Mouse (Mus musculus) intestine, postnatal 0 days (tissue): ENCODE measurements at regions not wholly inside any gene's neighbourhood (a gene's known extent, or its start where the extent isn't known, plus 50 kb on each side); places are given as distances from the start of the nearest gene placed in this dataset.

Experiments used
- ATAC-seq: fragments of 200-750 bp; cut with Nextera tagmentation; 2 replicates; pipeline ENCODE4 v1.8.0; 2017; ENCODE audit warnings: mild to moderate bottlenecking, moderate TSS enrichment, moderate library complexity
- H3K27ac ChIP-seq: fragments of 300-500 bp; sonication (generic); 2 replicates; pipeline ENCODE4 v1.5.1; 2014; ENCODE audit warnings: mild to moderate bottlenecking, low read depth, low read length, moderate library complexity
- H3K27me3 ChIP-seq: fragments of 300-500 bp; sonication (generic); replicated peaks from 2 replicates; pipeline ENCODE4 v1.6.1; 2014; ENCODE audit warnings: low read length, mixed read lengths; ENCODE audit not compliant: control insufficient read depth, insufficient read depth
- H3K36me3 ChIP-seq: fragments of 300-500 bp; sonication (generic); 2 replicates; pipeline ENCODE4 v1.6.1; 2014; ENCODE audit warnings: mild to moderate bottlenecking, moderate library complexity; ENCODE audit not compliant: control insufficient read depth, insufficient read depth
- H3K4me1 ChIP-seq: fragments of 300-500 bp; sonication (generic); replicated peaks from 2 replicates; pipeline ENCODE4 v1.6.1; 2014; ENCODE audit warnings: antibody characterized with exemption, low read length, mixed read lengths; ENCODE audit not compliant: control insufficient read depth, insufficient read depth
- H3K4me2 ChIP-seq: fragments of 300-500 bp; sonication (generic); replicated peaks from 2 replicates; pipeline ENCODE4 v1.6.1; 2014; ENCODE audit warnings: low read depth, mild to moderate bottlenecking, moderate library complexity
- H3K4me3 ChIP-seq: fragments of 300-500 bp; sonication (generic); 2 replicates; pipeline ENCODE4 v1.5.1; 2014; ENCODE audit warnings: low read depth, low read length
- H3K9ac ChIP-seq: fragments of 300-500 bp; sonication (generic); 2 replicates; pipeline ENCODE4 v1.6.1; 2014; ENCODE audit warnings: mild to moderate bottlenecking, low read depth, low read length
- H3K9me3 ChIP-seq: fragments of 300-500 bp; sonication (generic); 2 replicates; pipeline ENCODE4 v1.6.1; 2016; ENCODE audit warnings: mixed run types; ENCODE audit not compliant: control insufficient read depth
- CTCF ChIP-seq: sonication (generic); IDR thresholded peaks from 2 replicates; pipeline ENCODE4 v1.5.1; 2016; ENCODE audit warnings: low read depth, mild to moderate bottlenecking, control low read depth, antibody characterized with exemption, moderate library complexity
- WGBS: fragments of 180-500 bp; shearing (Covaris S2); extraction: QIAGEN DNeasy Blood & Tissue Kit; methylation state at CpG from one replicate; pipeline ENCODE4 v1.1.7; 2014; 5-methylcytosine and 5-hydroxymethylcytosine counted together

DNA sequence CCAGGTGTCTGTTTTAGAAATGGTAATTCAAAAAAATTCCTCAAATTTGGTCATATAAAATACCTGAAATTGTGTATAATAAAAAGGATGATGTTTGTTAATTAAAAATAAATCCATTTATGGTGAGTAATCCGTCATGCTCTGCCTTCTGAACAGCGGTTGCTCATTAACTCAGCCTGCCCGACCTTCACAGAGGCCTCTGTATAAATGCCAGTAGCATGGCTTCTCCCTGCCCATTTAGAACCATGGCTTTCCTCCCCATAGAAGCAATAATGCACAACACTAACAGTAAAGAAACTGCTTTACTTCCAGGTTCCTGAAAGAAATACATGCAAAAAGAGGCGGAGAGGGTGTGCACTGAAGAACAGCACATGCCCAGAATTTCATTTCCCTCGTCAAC is 113.5 kb upstream of the Bank1 start:
- Histone ChIP-seq H3K36me3 (no peaks in the 10 kb centered on the region), H3K4me2 (no peak overlapping the region), H3K4me3 (no peak overlapping the region), H3K27me3 (no peaks in the 10 kb centered on the region), H3K27ac (no peak overlapping the region), H3K4me1 (no peaks in the 10 kb centered on the region), H3K9ac (no peak overlapping the region), H3K9me3 (no peaks in the 10 kb centered on the region)
- 47% methylated on average over 5 of the region's 5 CpGs for WGBS
- no peak for ATAC-seq
- no peak for TF ChIP-seq CTCF

DNA sequence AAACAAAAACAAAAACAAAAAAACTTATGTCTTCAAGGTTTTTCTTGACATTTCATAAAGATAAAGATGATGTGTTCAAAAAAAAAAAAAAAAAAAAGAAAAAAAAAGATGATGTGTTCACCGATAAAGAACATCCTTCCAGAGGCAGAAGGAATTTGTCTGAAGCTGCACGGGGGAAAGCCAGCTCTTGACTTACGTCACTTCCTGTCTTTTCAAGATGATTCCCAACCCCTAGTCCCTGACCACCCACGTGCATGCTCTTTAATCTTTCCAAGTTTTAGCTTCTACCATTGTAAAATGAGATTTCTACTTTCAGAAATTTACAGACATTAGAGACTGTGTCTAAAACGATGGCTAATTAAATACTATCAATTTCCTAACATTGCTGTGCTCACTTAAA is 108.5 kb upstream of the Bank1 start:
- no peak overlapping the region for H3K4me3 ChIP-seq
- H3K36me3 ChIP-seq: no peaks in the 10 kb centered on the region
- no peaks in the 10 kb centered on the region for H3K9me3 ChIP-seq
- TF ChIP-seq CTCF: no peak
- H3K4me1 ChIP-seq: no peaks in the 10 kb centered on the region
- H3K4me2 ChIP-seq: no peak overlapping the region
- H3K9ac ChIP-seq: no peak overlapping the region
- H3K27ac ChIP-seq: no peak overlapping the region
- no peaks in the 10 kb centered on the region for H3K27me3 ChIP-seq
- 67% methylated on average over 5 of the region's 5 CpGs for WGBS
- no peak for ATAC-seq

DNA sequence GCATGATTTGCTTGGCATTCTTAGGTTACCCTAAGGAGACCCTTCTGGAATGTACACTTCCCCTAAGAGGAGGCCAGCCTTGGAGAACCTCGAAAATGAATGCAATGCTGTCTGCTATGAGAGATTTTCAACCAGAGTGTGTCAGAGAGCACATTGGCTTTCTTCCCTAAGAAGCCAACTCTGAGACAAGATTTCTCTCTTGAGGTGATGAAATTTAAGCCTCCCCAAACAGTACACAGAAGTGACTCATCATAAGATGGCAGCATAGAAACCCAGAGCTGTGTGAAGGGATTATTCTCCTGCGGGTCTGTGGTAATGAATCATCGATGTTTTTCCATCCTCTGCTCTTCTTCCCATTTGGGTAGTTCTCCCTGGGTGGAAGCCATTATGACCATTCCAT is 106.2 kb upstream of the Bank1 start:
- no peak for TF ChIP-seq CTCF
- no peak overlapping the region for H3K4me3 ChIP-seq
- H3K36me3 ChIP-seq: no peaks in the 10 kb centered on the region
- H3K9me3 ChIP-seq: no peaks in the 10 kb centered on the region
- no peak for ATAC-seq
- WGBS: 84% methylated on average over 3 of the region's 3 CpGs
- H3K27ac ChIP-seq: no peak overlapping the region
- H3K4me1 ChIP-seq: no peaks in the 10 kb centered on the region
- no peaks in the 10 kb centered on the region for H3K27me3 ChIP-seq
- no peak overlapping the region for H3K4me2 ChIP-seq
- no peak overlapping the region for H3K9ac ChIP-seq

DNA sequence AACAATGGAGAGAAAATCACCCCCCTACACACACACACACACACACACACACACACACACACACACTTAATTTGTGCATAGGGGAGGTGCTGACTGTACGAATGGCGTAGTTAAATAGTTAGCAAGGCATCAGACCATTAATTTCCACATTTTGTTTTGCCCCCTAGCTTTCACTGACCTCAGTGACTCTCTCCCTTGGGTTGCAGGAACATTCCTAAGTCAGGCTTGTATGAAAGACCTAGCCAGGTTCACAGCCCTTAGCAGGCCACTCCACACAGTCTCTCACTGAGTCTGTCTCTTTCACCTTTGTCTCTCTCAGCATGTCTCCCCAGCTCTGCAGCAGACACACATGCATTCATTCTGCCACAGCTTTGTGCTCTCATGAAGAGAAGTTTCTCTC is 101.6 kb upstream of the Bank1 start:
- 85% methylated on average over 2 of the region's 2 CpGs for WGBS
- no peak for ATAC-seq

DNA sequence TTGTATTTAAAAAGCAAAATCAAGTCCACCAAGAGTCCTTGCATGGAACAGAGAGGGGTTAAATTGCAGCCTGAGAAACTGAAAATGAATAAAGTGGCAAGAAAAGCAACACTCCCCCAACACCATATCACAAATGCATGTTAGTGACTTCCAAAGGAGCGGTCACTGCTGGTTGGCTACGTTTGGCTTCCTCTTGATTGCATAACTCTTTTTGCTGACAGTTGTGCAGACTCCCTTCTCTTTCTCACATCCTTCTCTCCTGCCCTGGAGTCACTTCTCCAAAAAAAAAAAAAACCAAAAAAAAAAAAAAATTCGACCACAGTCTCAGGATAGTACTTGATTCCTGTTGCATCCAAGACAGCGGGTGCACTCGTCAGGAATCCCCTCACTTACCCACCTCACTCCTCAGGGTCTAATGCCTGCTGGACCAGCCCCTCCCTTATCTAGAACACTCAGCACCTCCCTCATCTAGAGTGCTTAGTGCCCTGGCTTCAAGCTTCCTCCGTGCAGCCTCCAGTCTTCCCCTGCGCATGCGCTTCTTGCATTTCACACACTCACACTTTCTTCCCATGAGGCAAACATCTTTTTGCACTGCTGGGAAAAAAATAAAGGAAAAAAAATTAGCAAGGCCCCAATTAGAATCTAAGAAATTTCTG is 100.8 kb upstream of the Bank1 start:
- H3K27ac ChIP-seq: no peak overlapping the region
- no peak for ATAC-seq
- no peaks in the 10 kb centered on the region for H3K4me1 ChIP-seq
- H3K9me3 ChIP-seq: no peaks in the 10 kb centered on the region
- no peaks in the 10 kb centered on the region for H3K36me3 ChIP-seq
- no peaks in the 10 kb centered on the region for H3K27me3 ChIP-seq
- 63% methylated on average over 8 of the region's 8 CpGs for WGBS
- no peak for TF ChIP-seq CTCF
- H3K4me3 ChIP-seq: no peak overlapping the region
- H3K9ac ChIP-seq: no peak overlapping the region
- no peak overlapping the region for H3K4me2 ChIP-seq

More for the DNA sequence above, 101.6 kb upstream of the Bank1 start:
- Histone ChIP-seq H3K36me3 (no peaks in the 10 kb centered on the region), H3K4me1 (no peaks in the 10 kb centered on the region), H3K9ac (no peak overlapping the region), H3K27me3 (no peaks in the 10 kb centered on the region), H3K9me3 (no peaks in the 10 kb centered on the region), H3K4me2 (no peak overlapping the region), H3K27ac (no peak overlapping the region), H3K4me3 (no peak overlapping the region)
- no peak for TF ChIP-seq CTCF

DNA sequence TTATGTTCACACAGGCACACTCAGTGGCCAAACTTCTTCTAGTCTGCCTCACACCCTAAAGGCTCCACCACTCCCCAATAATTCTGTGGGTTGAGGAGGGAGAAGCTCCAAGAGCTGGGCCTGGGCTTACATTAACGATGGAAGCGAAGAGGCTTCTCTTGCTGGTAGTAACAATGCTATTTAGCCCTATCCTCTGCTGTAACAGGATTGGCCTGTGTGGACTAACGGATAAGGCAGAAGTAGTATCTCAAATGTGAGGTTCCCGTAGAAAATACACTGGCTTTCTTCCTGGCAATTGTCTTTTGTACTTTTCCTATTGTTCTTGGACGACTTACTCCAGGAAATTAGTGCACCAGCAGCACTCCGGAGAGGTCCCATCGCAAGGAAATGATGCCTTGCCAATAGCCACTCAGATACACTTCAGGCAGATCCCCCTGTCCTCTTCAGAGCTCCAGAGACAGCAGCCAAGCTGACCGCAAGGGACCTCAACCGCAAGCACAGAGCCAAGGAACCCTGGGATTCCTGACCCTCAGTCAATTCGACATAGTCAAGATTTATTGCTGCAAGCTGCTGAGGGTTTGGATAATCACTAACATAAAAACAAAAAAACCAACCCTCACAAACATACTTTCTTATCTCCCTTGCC is 96.2 kb upstream of the Bank1 start:
- WGBS: 69% methylated on average over 10 of the region's 10 CpGs
- Histone ChIP-seq H3K4me2 (no peak overlapping the region), H3K9ac (no peak overlapping the region), H3K4me3 (no peak overlapping the region), H3K27me3 (no peaks in the 10 kb centered on the region), H3K27ac (no peak overlapping the region), H3K9me3 (no peaks in the 10 kb centered on the region), H3K36me3 (no peaks in the 10 kb centered on the region), H3K4me1 (no peaks in the 10 kb centered on the region)
- no peak for ATAC-seq
- TF ChIP-seq CTCF: no peak

DNA sequence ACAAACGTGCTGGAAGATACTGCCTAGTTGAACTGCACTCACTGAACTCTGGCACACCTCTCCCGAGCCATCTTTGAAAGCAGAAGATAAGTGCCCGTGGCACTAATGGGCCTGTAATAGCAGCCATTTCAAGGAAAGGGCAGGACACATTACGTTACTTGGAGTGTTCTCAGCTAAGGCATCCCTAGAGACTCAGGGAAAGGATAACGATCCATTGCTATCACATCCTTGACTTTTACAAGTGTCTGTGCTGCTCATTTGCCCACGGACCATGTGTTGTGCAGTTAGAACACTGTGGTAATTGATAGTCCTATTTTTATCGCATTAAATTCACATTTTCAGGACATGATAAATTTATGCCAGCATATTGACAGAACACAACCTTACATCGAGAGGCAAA is 79.7 kb upstream of the Bank1 start:
- no peak for ATAC-seq
- no peak overlapping the region for H3K27ac ChIP-seq
- TF ChIP-seq CTCF: no peak
- H3K36me3 ChIP-seq: no peaks in the 10 kb centered on the region
- WGBS: 78% methylated on average over 8 of the region's 8 CpGs
- no peak overlapping the region for H3K9ac ChIP-seq
- H3K4me1 ChIP-seq: no peaks in the 10 kb centered on the region
- H3K9me3 ChIP-seq: no peaks in the 10 kb centered on the region
- H3K4me2 ChIP-seq: no peak overlapping the region
- no peak overlapping the region for H3K4me3 ChIP-seq
- H3K27me3 ChIP-seq: no peaks in the 10 kb centered on the region
